Mouse (Mus musculus) lung, adult 2 months (tissue): ENCODE results near the gene Ccdc88a.

ENCODE experiments used
- CTCF ChIP-seq: fragments of 200-500 bp; IDR thresholded peaks from 2 replicates; pipeline ENCODE4 v1.5.1; 2011; ENCODE audit warnings: mild to moderate bottlenecking, low read length, control low read depth; ENCODE audit not compliant: insufficient read depth
- POLR2A ChIP-seq: fragments of 200-500 bp; IDR thresholded peaks from 2 replicates; pipeline ENCODE4 v1.6.1; 2011; ENCODE audit warnings: low read depth, mild to moderate bottlenecking, control low read depth, low read length, borderline replicate concordance; ENCODE audit errors: extremely low read depth

DNA sequence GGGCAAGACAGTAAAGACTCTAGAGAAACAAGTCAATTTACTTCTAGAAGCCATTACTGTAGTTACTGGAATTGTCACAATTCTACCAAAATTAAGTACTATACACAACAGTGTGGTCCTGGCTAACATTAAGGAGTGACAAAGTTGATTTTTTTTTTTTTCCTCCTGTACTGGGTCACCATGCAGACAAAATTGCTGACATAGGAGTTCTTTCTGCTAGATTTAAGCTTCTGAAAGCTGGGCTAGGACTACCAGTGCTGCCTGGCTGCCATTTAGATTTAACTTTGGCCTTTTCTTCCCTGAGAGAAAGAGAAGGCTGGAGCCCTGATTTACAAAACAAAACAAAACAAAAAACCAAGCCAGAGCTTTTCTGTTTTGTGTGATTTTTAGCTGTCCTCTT is 32.8 kb downstream of the Ccdc88a start:
- no peak for TF ChIP-seq CTCF
- no peak for TF ChIP-seq POLR2A
